Mouse (Mus musculus) CD4-positive, CD25-positive, alpha-beta regulatory T cell (primary cell): ENCODE data around the gene Gm7102. TPM values are rescaled to one million over a fixed set of nuclear protein-coding genes. Genes with fewer than 3 reads are reported as not detected.

Experiments used
- polyA plus RNA-seq: library from polyadenylated mRNA; unstranded; fragments of 100-300 nt; shearing (Covaris generic); gene quantifications from one replicate; pipeline ENCODE4 v1.2.1, GENCODE M21; 2017

Gm7102 gene
- 0.18 TPM for polyA plus RNA-seq

DNA sequence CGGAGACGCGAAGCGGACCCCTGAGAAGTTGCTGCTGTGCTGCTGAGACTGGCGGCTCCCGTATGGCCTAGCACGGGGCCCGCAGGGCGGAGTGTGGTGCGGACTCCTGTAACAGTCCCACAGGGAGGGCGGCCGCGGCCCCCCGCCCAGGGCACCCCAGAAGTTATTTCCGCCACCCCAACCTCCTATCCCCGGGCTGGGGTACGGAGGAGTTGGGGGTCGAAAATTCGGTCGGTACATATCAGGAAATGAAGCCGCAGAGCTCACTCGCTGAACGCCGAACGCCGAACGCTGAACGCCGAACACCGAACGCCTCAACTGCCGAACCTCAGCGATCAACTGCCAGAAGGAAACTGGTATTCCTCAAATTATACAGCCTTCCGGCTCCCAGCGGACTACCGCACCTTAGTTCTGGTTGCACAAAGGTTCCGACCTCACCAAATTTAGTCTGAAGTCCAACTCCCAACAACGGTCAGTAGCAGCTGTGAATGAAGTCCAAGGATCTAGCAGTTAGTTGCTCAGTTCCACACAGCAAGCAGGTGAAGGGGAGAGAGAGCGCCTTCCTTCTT lies at the start of gene Gm7102:
Gm7102 (minus strand) TSS at position 554 of the 569 bp plus-strand sequence.

DNA sequence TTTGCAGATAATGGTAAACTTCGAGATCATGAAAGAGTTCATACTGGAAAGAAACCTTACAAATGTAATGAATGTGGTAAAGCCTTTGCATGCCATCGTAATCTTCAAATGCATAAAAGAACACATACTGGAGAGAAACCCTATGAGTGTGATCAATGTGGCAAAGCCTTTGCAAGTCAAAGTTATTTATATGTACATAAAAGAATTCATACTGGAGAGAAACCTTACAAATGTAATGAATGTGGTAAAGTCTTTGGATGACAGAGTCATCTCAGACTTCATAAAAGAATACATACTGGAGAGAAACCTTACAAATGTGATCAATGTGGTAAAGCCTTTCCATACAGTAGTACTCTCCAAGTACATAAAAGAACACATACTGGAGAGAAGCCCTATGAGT lies 7.5 kb upstream of the Gm7102 start, which contains the start of gene Gm6020:
Gm6020 (plus strand) TSS at position 301 of the 400 bp plus-strand sequence.

DNA sequence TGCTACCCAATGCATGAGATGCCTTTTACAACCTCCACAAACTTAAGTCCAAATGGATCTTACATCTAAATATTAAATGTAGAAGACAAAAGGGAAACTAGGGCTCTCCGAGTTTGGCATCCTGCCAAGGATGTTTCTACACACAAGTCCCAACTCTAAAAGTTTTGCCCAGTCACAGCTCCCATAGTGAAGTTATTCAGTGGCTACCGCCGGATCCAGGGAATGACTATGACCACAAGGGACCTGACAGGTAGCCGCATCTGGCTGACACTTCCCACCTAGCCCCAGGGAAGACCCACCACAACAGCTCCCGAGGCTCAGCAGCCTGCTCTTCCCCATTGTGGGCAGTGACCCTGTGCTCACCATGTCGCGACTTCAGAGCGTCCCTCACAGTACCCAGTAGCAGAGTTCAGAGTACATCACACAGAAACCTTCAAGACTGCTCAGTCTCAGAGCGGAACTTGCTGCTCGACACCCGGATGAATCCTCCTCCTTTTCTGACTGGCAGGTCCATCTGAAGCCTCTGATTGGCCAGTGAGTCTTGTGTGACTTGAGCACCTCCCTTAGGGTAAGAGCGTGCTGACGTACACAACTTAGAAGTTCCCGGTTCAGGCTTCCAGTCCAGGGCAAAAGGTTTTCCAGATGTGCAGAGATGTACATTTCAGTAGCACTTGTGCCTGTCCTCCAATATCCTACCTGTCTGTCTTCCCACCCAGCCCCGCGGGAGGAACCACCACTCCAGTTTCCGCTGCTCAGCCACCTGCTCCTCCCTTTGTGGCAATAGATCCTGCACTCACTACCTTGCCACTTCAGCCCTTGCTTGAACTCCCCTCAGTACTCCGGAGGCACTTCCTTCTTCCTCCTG lies 35.5 kb downstream of the Gm7102 start, which contains the start of gene Zfp950:
Zfp950 (minus strand) TSS at position 499 of the 865 bp plus-strand sequence.

Other genes with a start within 250 kb of the Gm7102 start
- gene Zfp950, start 35.5 kb downstream of the Gm7102 start, polyA plus RNA-seq, result 53.5 TPM
- gene Gm6020, start 7.6 kb upstream of the Gm7102 start, polyA plus RNA-seq, result not detected
- gene Csf2ra, start 52.1 kb upstream of the Gm7102 start, polyA plus RNA-seq, result 11.8 TPM
- gene Gm21060, start 120.8 kb upstream of the Gm7102 start, polyA plus RNA-seq, result not detected